ENCODE assay signal across 16 mouse cellular contexts in the genomic region with DNA sequence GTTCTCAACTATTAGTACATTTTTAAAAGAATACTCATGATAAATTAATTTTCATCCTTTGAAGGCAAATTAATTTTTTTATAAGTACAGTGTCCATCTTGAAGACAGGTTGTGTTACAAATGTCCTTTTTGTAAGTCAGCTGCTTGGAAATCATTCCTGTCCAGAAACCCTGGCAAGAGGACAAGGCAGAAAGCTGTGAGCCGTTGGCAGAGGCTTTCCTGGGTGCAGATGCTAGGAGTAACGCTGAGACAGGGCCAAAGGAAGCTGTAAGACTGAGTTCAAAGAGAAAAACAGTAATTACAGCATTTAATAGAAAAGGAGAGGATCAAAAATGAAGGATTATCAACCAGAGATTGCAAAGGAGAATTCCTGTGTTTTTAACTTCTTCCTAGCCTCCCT. TPM values are rescaled to one million over a fixed set of nuclear protein-coding genes. Genes with fewer than 3 reads are reported as not detected.
DNase-seq lines count a peak whose midpoint lies in the region; ATAC-seq and TF ChIP-seq lines count a peak whose summit lies in the region.
"Had no signal": no experiment of that assay in that cellular context is flagged by ENCODE, and none has a peak within 500 bp of the region (broad histone marks: within the 10 kb centered on the region; RNA-seq: fewer than 3 reads in every experiment).

No protein-coding gene starts in this region.

- H3K4me2 ChIP-seq in hindbrain, postnatal 0 days (ENCODE audit: low read depth, low read length): no peak overlapping the region
- H3K4me2 ChIP-seq in hindbrain, embryonic 16.5 days (ENCODE audit: low read length): no peak overlapping the region

- H3K27me3 ChIP-seq in hindbrain, postnatal 0 days (ENCODE audit: insufficient read depth, low read length): no peaks in the 10 kb centered on the region
- H3K27me3 ChIP-seq in hindbrain, embryonic 16.5 days (replicated peaks; ENCODE audit: control insufficient read depth, insufficient read depth, low read length): no peaks in the 10 kb centered on the region
- no peaks in the 10 kb centered on the region for H3K27me3 ChIP-seq in cerebellum, adult 2 months (ENCODE audit: control insufficient read depth, insufficient read depth, low read length)
- H3K27me3 ChIP-seq: megakaryocyte, embryonic 14.5 days had no signal

- peaks cover 26% of the 10 kb centered on the region for H3K36me3 ChIP-seq in hindbrain, postnatal 0 days (ENCODE audit: insufficient read depth, low read length)
- H3K36me3 ChIP-seq in hindbrain, embryonic 16.5 days (ENCODE audit: control insufficient read depth, insufficient read depth, low read length): peaks cover 23% of the 10 kb centered on the region

- no peak for ATAC-seq in hindbrain, postnatal 0 days
- no peak for ATAC-seq in hindbrain, embryonic 16.5 days
- ATAC-seq: intestine, postnatal 0 days had no signal

- no peak for TF ChIP-seq POLR2A in cerebellum, adult 2 months (IDR thresholded peaks at IDR 0.05; ENCODE audit: borderline replicate concordance, insufficient read depth, low read length)

- no peaks in the 10 kb centered on the region for H3K9me3 ChIP-seq in hindbrain, postnatal 0 days (ENCODE audit: low read length)
- no peaks in the 10 kb centered on the region for H3K9me3 ChIP-seq in hindbrain, embryonic 16.5 days (ENCODE audit: control insufficient read depth, low read length)
- H3K9me3 ChIP-seq: hindbrain, embryonic 10.5 days; megakaryocyte, embryonic 14.5 days had no signal

- H3K4me3 ChIP-seq in hindbrain, postnatal 0 days (ENCODE audit: low read length): no peak overlapping the region
- H3K4me3 ChIP-seq in hindbrain, embryonic 16.5 days (ENCODE audit: low read length): no peak overlapping the region
- no peak overlapping the region for H3K4me3 ChIP-seq in cerebellum, adult 2 months (replicated peaks; ENCODE audit: insufficient read depth, low read depth, low read length)
- H3K4me3 ChIP-seq: hindbrain, embryonic 10.5 days; megakaryocyte, embryonic 14.5 days had no signal

- no peaks in the 10 kb centered on the region for H3K4me1 ChIP-seq in hindbrain, postnatal 0 days (ENCODE audit: insufficient read depth, low read length)
- no peaks in the 10 kb centered on the region for H3K4me1 ChIP-seq in hindbrain, embryonic 16.5 days (ENCODE audit: control insufficient read depth, insufficient read depth, low read depth, low read length)
- H3K4me1 ChIP-seq in cerebellum, adult 2 months (ENCODE audit: control insufficient read depth, insufficient read depth, low read length): peaks cover 2% of the 10 kb centered on the region
- H3K4me1 ChIP-seq: hindbrain, embryonic 10.5 days; megakaryocyte, embryonic 14.5 days had no signal

- WGBS in hindbrain, postnatal 0 days: 43% methylated on average over 2 of the region's 2 CpGs
- 55% methylated on average over 2 of the region's 2 CpGs for WGBS in hindbrain, embryonic 16.5 days
- WGBS in cerebellum, adult 2 months: 3% methylated on average over 2 of the region's 2 CpGs

- peak; percentile 29 to 54 for DNase-seq in cerebellum, adult 18-20 months
- DNase-seq in cerebellum, postnatal 4 days (ENCODE audit: low spot score in 2 of 2): no peak
- peak; percentile 52 for DNase-seq in hindbrain, postnatal 0 days (ENCODE audit: low spot score)
- DNase-seq in cerebellum, adult 2 months: peak; percentile 34 to 60
- peak; percentile 59 to 75 for DNase-seq in gastrocnemius, adult 8-10 months (ENCODE audit: low spot score in 2 of 2)
- DNase-seq in thymus, adult 18-20 months: no peak
- DNase-seq in adrenal gland, adult 8-10 months: no peak
- DNase-seq: adrenal gland, adult 2 months; B cell, adult 2 months; kidney, postnatal 36 days; lung, postnatal 10 days had no signal

- no peak overlapping the region for H3K27ac ChIP-seq in hindbrain, postnatal 0 days
- H3K27ac ChIP-seq in hindbrain, embryonic 16.5 days (ENCODE audit: low read depth, low read length): no peak overlapping the region
- no peak overlapping the region for H3K27ac ChIP-seq in cerebellum, adult 2 months (ENCODE audit: insufficient read depth, low read length)
- H3K27ac ChIP-seq: hindbrain, embryonic 10.5 days; liver, embryonic 14.5 days had no signal

- no peak for TF ChIP-seq CTCF in hindbrain, postnatal 0 days (IDR thresholded peaks at IDR 0.05; ENCODE audit: low read depth)
- TF ChIP-seq CTCF in cerebellum, adult 2 months (IDR thresholded peaks at IDR 0.05; ENCODE audit: borderline replicate concordance, insufficient read depth, low read depth, low read length): no peak

- H3K9ac ChIP-seq in hindbrain, postnatal 0 days (replicated peaks; ENCODE audit: low read length): no peak overlapping the region
- no peak overlapping the region for H3K9ac ChIP-seq in hindbrain, embryonic 16.5 days (ENCODE audit: low read depth, low read length)
- H3K9ac ChIP-seq: liver, embryonic 14.5 days had no signal

RNA-seq across cellular contexts. Expression of a gene that starts 48.3 kb away (rescaled TPM):
- 393 and 416 TPM in 2 replicates for total RNA-seq in hindbrain, postnatal 0 days (2014; rRNA removed)
- polyA plus RNA-seq in hindbrain, postnatal 0 days (2015; fragmentation: Nextera tagmentation; extraction: Ambion mirVana): 340 and 356 TPM in 2 replicates
- polyA plus RNA-seq in hindbrain, embryonic 16.5 days (2015; fragmentation: Nextera tagmentation; extraction: Ambion mirVana): 377 and 405 TPM in 2 replicates
- polyA plus RNA-seq in cerebellum, adult 2 months (2012; rRNA removed): 248 and 269 TPM in 2 replicates
- 100 to 1,000 TPM; 286 to 317 (median 309) TPM for total RNA-seq in gastrocnemius, adult 8-10 months (2022)
- 100 to 1,000 TPM; 380 to 518 (median 475) TPM for total RNA-seq in adrenal gland, adult 8-10 months (2022)

Comparison
In these comparisons a context has a peak if more than half of its experiments do, and no peak if none do; other contexts are left out.
1. DNase-seq: peak in cerebellum, adult 18-20 months (2 of 2), hindbrain, postnatal 0 days (single experiment), cerebellum, adult 2 months (2 of 2) and gastrocnemius, adult 8-10 months (2 of 2); none in cerebellum, postnatal 4 days (0 of 2), thymus, adult 18-20 months (0 of 2) and adrenal gland, adult 8-10 months (single experiment).